Mouse (Mus musculus) thymus, adult 2 months (tissue): ENCODE measurements around the gene Scnn1a.

Source experiments
- CTCF ChIP-seq: fragments of 200-500 bp; IDR thresholded peaks from 2 replicates; pipeline ENCODE4 v1.5.1; 2012; ENCODE audit warnings: mild to moderate bottlenecking, control low read depth, low read length, moderate library complexity, borderline replicate concordance; ENCODE audit not compliant: control insufficient read depth, poor library complexity, insufficient read depth; ENCODE audit errors: extremely low read depth
- POLR2A ChIP-seq: fragments of 200-500 bp; IDR thresholded peaks from 2 replicates; pipeline ENCODE4 v1.6.1; 2012; ENCODE audit warnings: mild to moderate bottlenecking, low read length, control low read depth, moderate library complexity; ENCODE audit not compliant: control insufficient read depth, poor library complexity, insufficient read depth; ENCODE audit errors: extremely low read depth

DNA sequence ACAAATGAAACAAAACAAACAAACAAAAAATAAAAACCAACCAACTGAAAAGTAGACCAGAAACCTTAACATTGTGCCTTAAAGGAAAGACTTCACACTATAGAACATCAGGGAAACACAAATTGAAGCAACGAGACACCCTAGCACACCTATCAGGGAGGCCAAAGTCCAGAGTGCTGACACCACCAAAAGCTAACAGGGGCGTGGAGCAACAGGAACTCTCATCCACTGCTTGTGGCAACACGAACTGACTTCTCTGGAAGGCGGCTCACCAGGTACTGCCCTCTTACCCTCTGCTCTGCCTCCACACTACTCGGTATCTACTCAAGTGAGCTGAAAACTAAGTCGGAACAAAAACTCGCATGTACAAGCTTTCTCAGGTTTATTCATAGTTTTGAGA is 28.2 kb upstream of the Scnn1a start:
- TF ChIP-seq CTCF, result no peak
- no peak for TF ChIP-seq POLR2A
